Mouse (Mus musculus): ENCODE results near the gene Exosc1. TPM values are rescaled to one million over a fixed set of nuclear protein-coding genes. Genes with fewer than 3 reads are reported as not detected.

Gene Exosc1
- polyA plus RNA-seq, 1 experiment: 20.3 TPM

GRCm38 (mm10) chr19:41980422-41980818 is 47.2 kb upstream of the Exosc1 start:
- Histone ChIP-seq H3K36me3 (ENCODE audit: control insufficient read depth, insufficient read depth, low read length) (no peaks in the 10 kb centered on the region), H3K4me1 (replicated peaks; ENCODE audit: control insufficient read depth, insufficient read depth, low read length) (peaks cover 6% of the 10 kb centered on the region), H3K27ac (ENCODE audit: control insufficient read depth, insufficient read depth, low read length) (peak overlapping the region; percentile 39; the same call in 1 of the 2 replicates), H3K4me3 (ENCODE audit: control insufficient read depth, insufficient read depth, low read length) (peak overlapping the region; percentile 68), H3K27me3 (ENCODE audit: control insufficient read depth, insufficient read depth, low read length) (no peaks in the 10 kb centered on the region)
- 1% methylated on average over 16 of the region's 16 CpGs for WGBS
- TF ChIP-seq CTCF (IDR thresholded peaks at IDR 0.05; ENCODE audit: borderline replicate concordance, control insufficient read depth, extremely low read depth, insufficient read depth, low read length, poor library complexity) (no peak), POLR2A (IDR thresholded peaks at IDR 0.05; ENCODE audit: control insufficient read depth, extremely low read depth, insufficient read depth, low read length, poor library complexity) (no peak)
- no peak for DNase-seq

DNA sequence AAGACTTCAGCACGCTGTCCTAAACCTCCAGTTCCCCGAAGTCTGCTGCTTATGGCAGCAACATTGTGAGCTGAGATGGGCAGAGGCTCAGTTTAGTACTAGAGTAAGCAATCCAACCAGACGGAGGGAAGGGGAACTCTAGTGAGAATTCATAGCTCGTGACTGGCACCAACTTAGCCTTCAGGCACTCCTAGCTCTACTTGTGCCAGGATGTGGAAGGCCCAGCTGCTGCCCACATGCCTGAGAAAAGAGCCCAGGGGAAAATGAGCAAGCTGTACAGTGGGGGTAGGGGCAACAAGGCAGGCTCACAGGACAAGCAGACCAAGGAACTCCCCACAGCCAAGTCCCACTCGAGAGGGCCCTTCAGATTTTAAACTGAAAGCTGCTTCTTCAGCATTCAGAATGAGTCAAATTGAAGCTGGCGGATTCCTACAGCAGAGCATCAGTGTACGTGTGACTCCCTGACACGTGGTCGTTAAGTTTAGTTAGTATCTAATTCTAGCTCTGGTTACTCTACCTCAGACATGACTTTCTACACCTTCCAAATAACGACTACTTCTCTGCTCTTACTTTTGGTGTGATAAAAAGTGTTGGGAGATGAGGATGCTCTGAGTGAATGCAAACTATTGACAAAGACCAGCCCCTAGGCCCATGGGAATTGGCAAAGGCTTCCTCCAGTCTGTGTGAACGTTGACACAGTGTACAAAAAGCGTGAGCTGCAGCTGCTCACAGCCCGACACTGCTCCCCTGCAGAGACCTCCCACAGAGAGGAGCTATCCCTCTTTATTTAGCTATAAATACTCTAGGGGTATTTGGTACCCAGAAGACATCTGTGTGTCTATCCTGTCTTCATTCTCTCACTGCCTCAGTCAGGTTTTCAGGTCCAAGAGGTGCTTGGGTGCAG is 40.9 kb upstream of the Exosc1 start:
- Histone ChIP-seq H3K27me3 (ENCODE audit: control insufficient read depth, insufficient read depth, low read length) (no peaks in the 10 kb centered on the region), H3K4me3 (ENCODE audit: control insufficient read depth, insufficient read depth, low read length) (no peak overlapping the region), H3K36me3 (ENCODE audit: control insufficient read depth, insufficient read depth, low read length) (0 out of 2 replicates have a peak, but pooled peaks cover 6% of the 10 kb centered on the region), H3K4me1 (replicated peaks; ENCODE audit: control insufficient read depth, insufficient read depth, low read length) (peaks cover 6% of the 10 kb centered on the region), H3K27ac (ENCODE audit: control insufficient read depth, insufficient read depth, low read length) (no peak overlapping the region)
- WGBS: 94% methylated on average over 13 of the region's 13 CpGs
- DNase-seq: no peak
- no peak for TF ChIP-seq POLR2A (IDR thresholded peaks at IDR 0.05; ENCODE audit: control insufficient read depth, extremely low read depth, insufficient read depth, low read length, poor library complexity)
- TF ChIP-seq CTCF (IDR thresholded peaks at IDR 0.05; ENCODE audit: borderline replicate concordance, control insufficient read depth, extremely low read depth, insufficient read depth, low read length, poor library complexity): no peak

GRCm38 (mm10) chr19:41969618-41970017 is 36.4 kb upstream of the Exosc1 start:
- no peaks in the 10 kb centered on the region for H3K27me3 ChIP-seq (ENCODE audit: control insufficient read depth, insufficient read depth, low read length)
- peaks cover 7% of the 10 kb centered on the region for H3K4me1 ChIP-seq (replicated peaks; ENCODE audit: control insufficient read depth, insufficient read depth, low read length)
- no peak overlapping the region for H3K4me3 ChIP-seq (ENCODE audit: control insufficient read depth, insufficient read depth, low read length)
- TF ChIP-seq POLR2A (IDR thresholded peaks at IDR 0.05; ENCODE audit: control insufficient read depth, extremely low read depth, insufficient read depth, low read length, poor library complexity) (no peak), CTCF (IDR thresholded peaks at IDR 0.05; ENCODE audit: borderline replicate concordance, control insufficient read depth, extremely low read depth, insufficient read depth, low read length, poor library complexity) (no peak)
- DNase-seq: peak; percentile 16
- 47% methylated on average over 7 of the region's 7 CpGs for WGBS
- no peak overlapping the region for H3K27ac ChIP-seq (ENCODE audit: control insufficient read depth, insufficient read depth, low read length)
- H3K36me3 ChIP-seq (ENCODE audit: control insufficient read depth, insufficient read depth, low read length): peaks cover 39% of the 10 kb centered on the region

DNA sequence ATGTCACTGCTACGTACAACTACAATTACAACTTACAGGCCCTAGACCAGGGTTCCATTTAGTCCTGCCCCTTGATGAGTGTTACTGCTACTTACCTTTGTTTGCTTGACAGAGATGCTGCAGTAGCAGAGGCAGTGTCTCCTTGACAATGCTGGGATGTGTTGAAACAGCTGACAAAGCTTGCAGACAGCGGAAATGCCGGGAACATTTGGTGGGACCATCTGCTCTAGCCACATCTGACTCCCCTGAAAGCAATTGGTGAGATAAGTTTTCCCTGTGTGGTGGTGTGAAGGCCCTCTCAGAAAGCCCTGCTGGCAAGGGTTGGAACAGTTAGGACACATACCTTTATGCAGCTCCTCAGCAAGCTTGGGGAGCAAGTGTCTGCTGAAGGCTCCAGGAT is 20.4 kb upstream of the Exosc1 start:
- Histone ChIP-seq H3K27me3 (ENCODE audit: control insufficient read depth, insufficient read depth, low read length) (no peaks in the 10 kb centered on the region), H3K27ac (ENCODE audit: control insufficient read depth, insufficient read depth, low read length) (no peak overlapping the region), H3K36me3 (ENCODE audit: control insufficient read depth, insufficient read depth, low read length) (peaks cover 83% of the 10 kb centered on the region), H3K4me3 (ENCODE audit: control insufficient read depth, insufficient read depth, low read length) (no peak overlapping the region), H3K4me1 (replicated peaks; ENCODE audit: control insufficient read depth, insufficient read depth, low read length) (no peaks in the 10 kb centered on the region)
- no peak for DNase-seq
- TF ChIP-seq CTCF (IDR thresholded peaks at IDR 0.05; ENCODE audit: borderline replicate concordance, control insufficient read depth, extremely low read depth, insufficient read depth, low read length, poor library complexity) (no peak), POLR2A (IDR thresholded peaks at IDR 0.05; ENCODE audit: control insufficient read depth, extremely low read depth, insufficient read depth, low read length, poor library complexity) (no peak)
- WGBS: 94% methylated on average over 3 of the region's 3 CpGs

DNA sequence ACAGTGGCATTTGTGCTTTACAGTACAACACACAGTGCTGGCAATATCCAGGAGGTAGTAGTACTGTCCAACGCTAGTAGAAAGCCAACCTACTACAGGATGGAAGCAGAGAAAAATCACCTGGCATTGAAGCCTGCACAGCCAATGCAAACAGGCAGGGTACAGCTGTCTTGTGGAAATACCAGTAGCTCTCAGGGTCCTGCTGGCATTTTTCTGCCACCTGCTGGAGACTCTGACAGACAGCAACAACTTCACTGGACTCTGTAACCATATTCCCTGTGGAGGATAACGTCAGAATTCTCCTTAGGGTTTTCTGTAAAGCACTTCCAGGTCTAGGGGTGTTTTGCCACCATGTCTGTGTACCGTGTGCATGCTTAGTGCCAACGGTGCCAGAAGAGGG is 19.1 kb upstream of the Exosc1 start:
- no peak overlapping the region for H3K4me3 ChIP-seq (ENCODE audit: control insufficient read depth, insufficient read depth, low read length)
- no peak for TF ChIP-seq POLR2A (IDR thresholded peaks at IDR 0.05; ENCODE audit: control insufficient read depth, extremely low read depth, insufficient read depth, low read length, poor library complexity)
- TF ChIP-seq CTCF (IDR thresholded peaks at IDR 0.05; ENCODE audit: borderline replicate concordance, control insufficient read depth, extremely low read depth, insufficient read depth, low read length, poor library complexity): no peak
- peaks cover 83% of the 10 kb centered on the region for H3K36me3 ChIP-seq (ENCODE audit: control insufficient read depth, insufficient read depth, low read length)
- peak; percentile 11 for DNase-seq
- no peaks in the 10 kb centered on the region for H3K4me1 ChIP-seq (replicated peaks; ENCODE audit: control insufficient read depth, insufficient read depth, low read length)
- H3K27ac ChIP-seq (ENCODE audit: control insufficient read depth, insufficient read depth, low read length): no peak overlapping the region
- WGBS: 87% methylated on average over 4 of the region's 4 CpGs
- no peaks in the 10 kb centered on the region for H3K27me3 ChIP-seq (ENCODE audit: control insufficient read depth, insufficient read depth, low read length)

GRCm38 (mm10) chr19:41943841-41944240 is 10.6 kb upstream of the Exosc1 start:
- TF ChIP-seq POLR2A (IDR thresholded peaks at IDR 0.05; ENCODE audit: control insufficient read depth, extremely low read depth, insufficient read depth, low read length, poor library complexity): no peak
- no peak for TF ChIP-seq CTCF (IDR thresholded peaks at IDR 0.05; ENCODE audit: borderline replicate concordance, control insufficient read depth, extremely low read depth, insufficient read depth, low read length, poor library complexity)
- no peaks in the 10 kb centered on the region for H3K4me1 ChIP-seq (replicated peaks; ENCODE audit: control insufficient read depth, insufficient read depth, low read length)
- DNase-seq: no peak
- H3K27me3 ChIP-seq (ENCODE audit: control insufficient read depth, insufficient read depth, low read length): no peaks in the 10 kb centered on the region
- no peak overlapping the region for H3K27ac ChIP-seq (ENCODE audit: control insufficient read depth, insufficient read depth, low read length)
- WGBS: 97% methylated on average over 7 of the region's 7 CpGs
- H3K4me3 ChIP-seq (ENCODE audit: control insufficient read depth, insufficient read depth, low read length): no peak overlapping the region
- peaks cover 79% of the 10 kb centered on the region for H3K36me3 ChIP-seq (ENCODE audit: control insufficient read depth, insufficient read depth, low read length)
